Mouse (Mus musculus) gastrocnemius, postnatal 14 days (tissue): ENCODE data around the gene Tmem127. TPM values are rescaled to one million over a fixed set of nuclear protein-coding genes. Genes with fewer than 3 reads are reported as not detected.
A peak's percentile ranks its signal among the peaks of the same experiment; 100 is the strongest.
"Not testable (repeated sequence)": the region's sequence is repeated elsewhere in the genome, so short reads cannot be mapped to it uniquely, and the experiment has no call there.

ENCODE experiments used
- DNase-seq: peaks from one replicate; pipeline ENCODE4 v3.0.0; 2021; ENCODE audit warnings: mixed read lengths
- intact Hi-C: fragments of 180-260 bp; cut with DNase I; formaldehyde crosslinking; loops from one replicate; pipeline ENCODE4 v1.15.1; 2025; ENCODE audit warnings: low total_unique reads
- total RNA-seq, 2 experiments: library from RNA; stranded (reverse); gene quantifications; 2 replicates each; pipeline ENCODE4 v1.2.3; 2021

Tmem127 gene
- total RNA-seq, 2 experiments from 2014 or later = 24.0 to 28.9 TPM

- DNase-seq = no peak
- intact Hi-C loops = no loop called here
These were observed 7.6 kb downstream of the Tmem127 start for GRCm38 (mm10) chr2:127255294-127255693.

GRCm38 (mm10) chr2:127259340-127259739, 11.6 kb downstream of the Tmem127 start:
- no peak for DNase-seq
- intact Hi-C loops = no loop called here

DNA sequence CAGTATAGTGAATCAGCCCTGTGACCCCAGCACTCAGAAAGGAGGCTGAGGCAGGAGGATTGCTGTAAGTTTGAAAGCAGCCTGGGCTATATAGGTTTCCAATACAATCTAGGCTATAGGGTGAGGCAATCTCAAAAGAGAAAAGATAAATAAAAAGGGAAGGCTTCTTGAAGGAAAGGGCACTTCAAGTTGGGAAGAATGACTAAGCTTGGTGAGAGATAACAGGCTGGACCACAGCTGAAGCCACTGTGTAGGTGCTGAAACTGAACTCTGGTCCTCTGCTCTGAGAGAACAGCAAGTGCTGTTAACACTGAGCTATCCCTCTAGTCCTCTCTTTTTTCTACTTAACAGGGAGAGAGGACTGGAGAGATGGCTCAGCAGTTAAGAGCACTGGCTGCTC, 14.8 kb downstream of the Tmem127 start:
- no peak for DNase-seq
- intact Hi-C loops = no loop called here

- intact Hi-C loops = no loop called here
- DNase-seq = no peak
These were observed 20.1 kb downstream of the Tmem127 start for GRCm38 (mm10) chr2:127267854-127268253.

- DNase-seq = peak; percentile 96
- intact Hi-C loops = no loop called here
These were observed 22.0 kb downstream of the Tmem127 start, which contains the start of gene Stard7 for GRCm38 (mm10) chr2:127269491-127270299. TSS of gene Stard7 (plus strand) at chr2:127270218.

GRCm38 (mm10) chr2:127270300-127271041, 22.8 kb downstream of the Tmem127 start:
- intact Hi-C loops = no loop called here
- DNase-seq = peak; percentile 89

DNA sequence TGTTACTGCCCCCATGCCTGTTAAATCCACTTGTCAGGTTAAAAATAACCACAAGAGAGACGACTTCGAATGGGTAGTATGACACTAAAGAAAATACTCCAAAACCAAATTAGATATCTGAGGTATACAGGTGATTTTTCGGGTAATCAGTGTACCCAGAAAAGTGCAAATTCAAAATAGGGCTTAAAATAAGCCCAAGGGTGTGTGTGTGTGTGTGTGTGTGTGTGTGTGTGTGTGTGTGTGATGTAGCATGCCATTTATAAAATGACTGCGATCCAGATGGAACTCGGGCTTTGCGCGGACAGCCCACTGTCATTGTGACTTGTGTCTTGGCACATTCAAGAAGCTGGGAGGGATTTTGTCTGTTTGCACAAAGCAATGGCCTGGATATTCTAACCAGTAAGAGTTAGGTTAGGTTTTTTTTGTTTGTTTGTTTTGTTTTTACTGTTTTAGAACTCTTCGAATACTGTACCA, 23.4 kb downstream of the Tmem127 start:
- intact Hi-C loops = no loop called here
- DNase-seq = no peak

GRCm38 (mm10) chr2:127272049-127272448, 24.3 kb downstream of the Tmem127 start:
- intact Hi-C loops = not testable (repeated sequence)

DNA sequence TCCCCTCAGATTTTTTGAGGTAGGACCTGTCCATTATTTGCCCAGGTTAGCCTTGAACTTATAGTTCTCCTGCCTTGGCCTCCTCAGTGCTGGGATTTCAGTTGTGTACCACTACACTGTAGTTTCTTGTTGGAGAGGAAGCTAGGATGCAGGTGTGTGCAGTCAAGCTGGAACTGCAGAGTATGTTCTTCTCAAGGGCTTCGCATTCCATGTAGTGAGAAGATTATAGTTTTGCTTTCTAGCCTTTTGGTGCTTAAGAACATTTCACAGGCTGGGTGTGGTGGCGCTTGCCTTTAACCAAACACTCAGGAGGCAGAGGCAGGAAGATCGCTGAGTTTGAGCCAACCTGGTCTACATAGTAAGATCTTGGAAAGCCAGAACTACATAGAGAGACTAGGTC, 25.1 kb downstream of the Tmem127 start:
- intact Hi-C loops = no loop called here
- DNase-seq = no peak

More at GRCm38 (mm10) chr2:127272049-127272448, 24.3 kb downstream of the Tmem127 start:
- not testable (repeated sequence) for DNase-seq

DNA sequence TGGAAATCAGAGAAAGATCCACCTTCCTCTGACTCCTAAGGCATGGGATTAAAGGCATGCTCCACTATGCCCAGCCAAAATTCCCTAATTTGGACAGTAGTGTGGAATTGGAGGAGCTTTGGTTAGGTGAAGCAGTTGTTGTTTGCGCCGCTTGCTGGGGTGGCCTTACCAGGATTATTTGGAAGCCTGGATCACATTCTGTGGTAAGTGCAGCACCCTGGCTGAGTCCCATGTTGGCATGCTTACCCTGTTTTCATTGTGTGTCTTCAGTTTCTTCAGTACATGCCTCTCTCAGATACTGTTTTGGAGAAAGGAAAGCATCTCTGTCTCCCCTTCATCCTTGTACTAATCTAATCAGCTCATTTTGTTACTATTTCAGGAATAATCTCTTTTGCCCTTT, 26.9 kb downstream of the Tmem127 start:
- intact Hi-C loops = no loop called here
- DNase-seq = peak; percentile 44

DNA sequence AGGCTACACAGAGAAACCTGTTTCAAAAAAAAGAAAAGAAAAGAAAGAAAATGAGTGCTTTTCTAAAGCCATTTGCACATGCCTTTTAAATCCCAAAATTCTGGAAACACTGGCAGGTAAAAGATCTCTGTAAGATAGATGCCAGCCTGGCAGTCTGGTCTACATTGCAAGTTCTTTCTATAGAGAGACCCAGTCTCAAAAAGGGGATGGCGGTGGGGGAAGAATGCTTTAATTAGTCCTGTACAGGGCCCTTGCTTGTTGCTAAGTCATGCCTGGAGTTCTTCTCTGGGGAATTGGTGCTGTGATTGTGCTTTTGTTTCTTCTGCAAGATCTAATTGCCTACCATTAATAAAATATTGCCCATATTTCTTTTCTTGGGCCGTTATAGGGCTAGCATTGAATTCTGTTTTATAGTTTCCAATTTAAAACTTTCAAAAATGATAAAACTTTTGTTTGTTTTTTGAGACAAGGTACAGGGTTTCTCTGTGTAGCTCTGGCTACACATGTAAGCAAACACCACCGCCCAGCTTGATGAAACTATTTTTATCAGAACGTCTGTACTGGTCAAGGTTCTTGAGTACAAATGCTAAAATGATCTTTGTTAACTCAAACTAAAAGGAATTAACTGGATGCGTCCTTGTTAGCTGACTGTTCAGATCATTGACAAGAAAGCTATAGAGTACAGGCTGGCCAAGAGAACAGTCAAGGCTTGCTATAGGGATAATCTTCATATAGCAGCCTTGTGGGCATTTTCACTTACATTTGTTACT, 28.0 kb downstream of the Tmem127 start:
- intact Hi-C loops = no loop called here

GRCm38 (mm10) chr2:127278162-127278561, 30.5 kb downstream of the Tmem127 start:
- DNase-seq = no peak
- intact Hi-C loops = no loop called here

More for the DNA sequence above, 28.0 kb downstream of the Tmem127 start:
- DNase-seq = no peak

DNA sequence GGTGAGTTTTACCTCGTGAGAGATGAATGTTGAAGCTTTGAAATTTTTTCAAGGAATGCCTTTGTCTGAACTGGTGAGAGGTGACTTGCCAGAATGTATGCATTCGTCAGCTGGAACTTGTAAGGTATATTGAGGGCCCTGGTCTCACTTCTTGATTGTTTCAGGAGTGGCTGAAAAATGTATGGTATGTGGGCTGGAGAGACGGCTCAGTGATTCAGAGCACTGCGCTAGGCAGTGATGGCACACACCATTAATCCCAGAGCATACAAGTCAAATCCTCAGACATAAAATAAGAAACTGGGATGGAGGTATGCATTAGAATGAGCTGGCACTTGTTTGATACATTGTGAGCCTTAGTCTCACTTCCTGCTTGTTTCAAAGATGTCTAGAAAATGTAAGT, 44.5 kb downstream of the Tmem127 start:
- intact Hi-C loops = no loop called here
- DNase-seq = no peak

- intact Hi-C loops = no loop called here
- DNase-seq = no peak
These were observed 49.5 kb downstream of the Tmem127 start for GRCm38 (mm10) chr2:127297001-127297805.

DNA sequence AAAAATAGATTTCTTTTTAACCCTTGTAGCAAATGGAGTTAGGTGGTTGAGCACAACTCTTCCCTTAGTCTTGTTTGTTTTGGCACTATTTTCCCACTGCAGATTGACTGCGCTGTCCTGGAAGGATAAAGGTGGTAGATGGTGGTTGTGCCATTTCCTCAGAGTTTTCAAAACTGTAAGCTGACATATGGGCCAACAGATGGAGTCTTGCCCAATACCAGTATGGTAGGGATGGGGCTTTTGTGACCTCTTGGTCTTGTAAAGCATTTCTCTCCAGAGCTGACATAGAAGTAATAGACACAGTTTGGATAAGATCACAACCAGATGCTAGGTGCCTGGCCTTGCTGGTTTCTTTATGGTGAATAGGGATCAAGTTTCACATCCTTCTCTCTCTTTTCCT, 50.3 kb downstream of the Tmem127 start:
- no peak for DNase-seq
- intact Hi-C loops = no loop called here

- intact Hi-C loops = no loop called here
- no peak for DNase-seq
These were observed 53.0 kb downstream of the Tmem127 start for GRCm38 (mm10) chr2:127300701-127301100.

DNA sequence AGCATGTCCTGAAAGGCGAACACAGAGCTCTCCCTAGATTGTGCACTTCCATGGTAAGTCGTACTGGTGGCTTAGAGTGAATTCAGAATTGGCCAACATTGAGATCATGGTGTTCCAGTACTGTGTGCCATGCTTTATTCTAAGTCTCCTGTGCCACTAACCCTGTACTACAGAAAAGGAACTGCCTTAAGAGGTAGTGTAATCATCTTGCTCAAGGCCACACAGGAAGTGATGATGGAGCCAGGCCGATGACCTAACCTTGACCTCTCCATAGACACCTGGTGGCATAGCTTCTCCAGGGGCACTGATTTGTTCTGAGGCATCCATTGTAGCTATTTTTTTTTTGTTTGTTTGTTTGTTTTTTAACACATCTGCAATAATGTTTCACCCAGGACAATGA, 54.2 kb downstream of the Tmem127 start:
- intact Hi-C loops = no loop called here
- DNase-seq = no peak

GRCm38 (mm10) chr2:127304192-127304591, 56.5 kb downstream of the Tmem127 start:
- intact Hi-C loops, DNase-seq: not testable (repeated sequence)

DNA sequence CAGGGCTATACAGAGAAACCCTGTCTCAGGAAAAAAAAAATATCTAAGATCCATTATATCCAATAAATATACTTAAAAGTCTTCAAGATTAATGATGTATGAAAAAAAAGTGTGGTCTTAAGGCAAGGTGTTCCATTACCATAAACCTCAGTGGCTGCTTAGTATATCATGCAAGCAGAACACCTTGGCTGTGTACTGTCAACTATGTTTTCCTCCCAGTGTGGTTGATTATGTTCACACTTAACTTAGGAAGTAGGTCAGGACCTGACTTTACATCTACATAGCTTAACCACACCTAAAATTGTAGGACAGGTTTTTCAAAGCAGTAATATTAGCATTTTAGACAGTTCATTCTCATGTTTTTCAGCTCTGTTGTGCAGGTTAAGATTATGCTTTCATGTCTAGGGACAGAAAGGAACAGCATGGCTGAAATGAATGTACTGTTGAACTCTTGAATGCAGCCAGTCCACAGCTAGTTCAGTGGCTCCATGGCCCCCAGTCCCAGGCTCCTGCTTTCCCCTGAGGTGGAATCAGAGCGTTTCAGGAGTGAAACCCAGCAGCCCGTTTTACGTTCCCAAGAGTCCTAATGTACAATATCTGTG, 57.0 kb downstream of the Tmem127 start:
- no peak for DNase-seq
- intact Hi-C loops = loop anchor here (5.0 kb wide), 1 partner anchor 38 kb away; no protein-coding TSS in a partner anchor
